Mouse (Mus musculus) kidney, postnatal 0 days (tissue): Measurements from ENCODE around the gene Gsta4. TPM values are rescaled to one million over a fixed set of nuclear protein-coding genes. Genes with fewer than 3 reads are reported as not detected.
A peak's percentile ranks its signal among the peaks of the same experiment; 100 is the strongest.
"Not testable (repeated sequence)": the region's sequence is repeated elsewhere in the genome, so short reads cannot be mapped to it uniquely, and the experiment has no call there.

Experiments used
- ATAC-seq: fragments of 200-750 bp; cut with Nextera tagmentation; replicated peaks from 2 replicates; pipeline ENCODE4 v1.8.0; 2017; ENCODE audit warnings: low read depth, moderate number of reproducible peaks, moderate TSS enrichment, moderate library complexity; ENCODE audit not compliant: low FRiP score
- DNase-seq: peaks from one replicate; pipeline ENCODE4 v3.0.0-alpha.2; 2016; ENCODE audit warnings: low spot score
- H3K27ac ChIP-seq: fragments of 300-500 bp; sonication (generic); 2 replicates; pipeline ENCODE4 v1.5.1; 2014; ENCODE audit warnings: mild to moderate bottlenecking
- H3K27me3 ChIP-seq: fragments of 300-500 bp; sonication (generic); 2 replicates; pipeline ENCODE4 v1.6.1; 2014; ENCODE audit warnings: low read length, mixed read lengths; ENCODE audit not compliant: insufficient read depth
- H3K36me3 ChIP-seq: fragments of 300-500 bp; sonication (generic); 2 replicates; pipeline ENCODE4 v1.6.1; 2014; ENCODE audit warnings: low read length, mixed read lengths; ENCODE audit not compliant: insufficient read depth
- H3K4me1 ChIP-seq: fragments of 300-500 bp; sonication (generic); replicated peaks from 2 replicates; pipeline ENCODE4 v1.6.1; 2014; ENCODE audit warnings: antibody characterized with exemption, low read length, mixed read lengths; ENCODE audit not compliant: insufficient read depth
- H3K4me2 ChIP-seq: fragments of 300-500 bp; sonication (generic); 2 replicates; pipeline ENCODE4 v1.6.1; 2014; ENCODE audit warnings: mild to moderate bottlenecking, low read length, moderate library complexity, mixed read lengths
- H3K4me3 ChIP-seq: fragments of 300-500 bp; sonication (generic); replicated peaks from 2 replicates; pipeline ENCODE4 v1.5.1; 2014; ENCODE audit warnings: low read depth, low read length
- H3K9ac ChIP-seq: fragments of 300-500 bp; sonication (generic); 2 replicates; pipeline ENCODE4 v1.6.1; 2014; ENCODE audit warnings: low read depth, low read length
- H3K9me3 ChIP-seq: fragments of 300-500 bp; sonication (generic); replicated peaks from 2 replicates; pipeline ENCODE4 v1.6.1; 2016; ENCODE audit warnings: low read length, inconsistent platforms, mixed read lengths
- CTCF ChIP-seq: IDR thresholded peaks from 2 replicates; pipeline ENCODE4 v1.5.1; 2016; ENCODE audit warnings: antibody characterized with exemption, low read depth, mild to moderate bottlenecking, moderate library complexity
- WGBS: fragments of 180-500 bp; shearing (Covaris S2); extraction: QIAGEN DNeasy Blood & Tissue Kit; methylation state at CpG from one replicate; pipeline ENCODE4 v1.1.7; 2014; 5-methylcytosine and 5-hydroxymethylcytosine counted together
- polyA plus RNA-seq: library from polyadenylated mRNA; unstranded; fragments of >200 nt; fragmentation: Nextera tagmentation; extraction: Ambion mirVana; gene quantifications from 2 replicates; pipeline ENCODE4 v1.2.1, GENCODE M21; 2015

Gsta4 gene
- polyA plus RNA-seq, 1 experiment from 2014 or later: 194 TPM

- Histone ChIP-seq H3K9me3 (no peaks in the 10 kb centered on the region), H3K4me1 (no peaks in the 10 kb centered on the region), H3K4me3 (no peak overlapping the region), H3K4me2 (no peak overlapping the region), H3K27me3 (no peaks in the 10 kb centered on the region), H3K9ac (no peak overlapping the region), H3K27ac (no peak overlapping the region), H3K36me3 (peaks cover 23% of the 10 kb centered on the region; the same call in 1 of the 2 replicates)
- WGBS: 90% methylated on average over 19 of the region's 19 CpGs
- DNase-seq (no peak), ATAC-seq (no peak)
- no peak for TF ChIP-seq CTCF
These were observed 15.1 kb upstream of the Gsta4 start for GRCm38 (mm10) chr9:78167453-78167969.

DNA sequence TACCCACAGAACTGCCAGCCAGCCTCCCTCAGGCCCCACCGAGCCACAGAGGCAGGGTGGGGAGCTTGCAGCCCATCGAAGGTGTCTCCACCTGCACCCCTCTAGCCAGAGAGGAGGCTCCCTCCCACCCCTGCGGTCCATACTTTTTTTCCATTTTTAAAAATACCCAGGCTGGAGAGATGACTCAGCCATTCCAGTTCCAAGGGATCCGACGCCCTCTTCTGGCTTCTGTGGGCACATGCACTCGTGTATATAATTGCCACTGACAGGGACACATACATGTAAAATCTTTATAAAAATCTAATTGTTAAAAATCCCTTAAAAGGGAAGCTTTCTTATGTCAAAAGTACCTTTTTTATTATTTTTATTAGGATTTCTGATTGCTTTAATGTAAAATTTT, 13.7 kb upstream of the Gsta4 start:
- DNase-seq: peak; percentile 27
- H3K9ac ChIP-seq: no peak overlapping the region
- TF ChIP-seq CTCF: peak; percentile 53
- no peaks in the 10 kb centered on the region for H3K9me3 ChIP-seq
- H3K4me1 ChIP-seq: no peaks in the 10 kb centered on the region
- H3K4me3 ChIP-seq: no peak overlapping the region
- WGBS: 94% methylated on average over 6 of the region's 6 CpGs
- peaks cover 23% of the 10 kb centered on the region; the same call in 1 of the 2 replicates for H3K36me3 ChIP-seq
- H3K27ac ChIP-seq: no peak overlapping the region
- H3K27me3 ChIP-seq: no peaks in the 10 kb centered on the region
- ATAC-seq: no peak
- H3K4me2 ChIP-seq: no peak overlapping the region

DNA sequence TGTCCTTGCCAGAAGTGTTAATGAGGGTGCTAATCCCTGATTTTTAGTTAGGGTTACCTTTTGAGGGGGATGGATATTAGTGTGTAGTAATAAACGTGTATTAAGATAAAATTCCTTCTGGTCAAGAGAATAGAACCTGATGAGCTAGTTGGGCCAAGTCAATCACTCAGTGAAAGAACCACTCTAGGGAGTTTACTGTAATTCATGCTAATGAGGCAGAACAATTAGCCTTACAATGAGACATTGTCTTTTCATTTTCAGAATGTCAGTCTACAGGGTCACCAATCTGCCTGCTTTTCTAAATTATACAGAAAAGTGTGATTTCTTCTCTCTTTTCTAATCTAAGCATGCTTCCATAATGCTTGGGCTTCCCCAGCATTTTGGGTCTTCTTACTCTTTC, 8.6 kb upstream of the Gsta4 start:
- 54% methylated on average over 1 of the region's 1 CpGs for WGBS

GRCm38 (mm10) chr9:78174925-78175276, 7.7 kb upstream of the Gsta4 start:
- H3K36me3 ChIP-seq, H3K9me3 ChIP-seq, H3K9ac ChIP-seq, DNase-seq, H3K4me1 ChIP-seq, H3K4me3 ChIP-seq, H3K27me3 ChIP-seq, ATAC-seq, H3K4me2 ChIP-seq: not testable (repeated sequence)
- 29% methylated on average over 3 of the region's 3 CpGs for WGBS
- peak overlapping the region; percentile 40 for H3K27ac ChIP-seq

More for the DNA sequence above, 8.6 kb upstream of the Gsta4 start:
- no peak for TF ChIP-seq CTCF
- no peaks in the 10 kb centered on the region for H3K36me3 ChIP-seq
- no peaks in the 10 kb centered on the region for H3K9me3 ChIP-seq
- H3K4me3 ChIP-seq: no peak overlapping the region
- H3K4me1 ChIP-seq: no peaks in the 10 kb centered on the region
- no peak overlapping the region for H3K27ac ChIP-seq
- H3K4me2 ChIP-seq: no peak overlapping the region
- DNase-seq: no peak
- ATAC-seq: no peak
- H3K9ac ChIP-seq: no peak overlapping the region
- H3K27me3 ChIP-seq: no peaks in the 10 kb centered on the region

GRCm38 (mm10) chr9:78175277-78176200, 7.0 kb upstream of the Gsta4 start:
- Histone ChIP-seq H3K4me2 (peak overlapping the region; percentile 57), H3K4me1 (no peaks in the 10 kb centered on the region), H3K4me3 (peak overlapping the region; percentile 51), H3K36me3 (no peaks in the 10 kb centered on the region), H3K9me3 (no peaks in the 10 kb centered on the region), H3K9ac (peak overlapping the region; percentile 81), H3K27ac (peak overlapping the region; percentile 99), H3K27me3 (no peaks in the 10 kb centered on the region)
- no peak; the same call in 1 of the 2 replicates for TF ChIP-seq CTCF
- DNase-seq: peak; percentile 99
- ATAC-seq: peak; percentile 98
- whole genome bisulfite sequencing: under 1% methylated on average over 48 of the region's 58 CpGs

DNA sequence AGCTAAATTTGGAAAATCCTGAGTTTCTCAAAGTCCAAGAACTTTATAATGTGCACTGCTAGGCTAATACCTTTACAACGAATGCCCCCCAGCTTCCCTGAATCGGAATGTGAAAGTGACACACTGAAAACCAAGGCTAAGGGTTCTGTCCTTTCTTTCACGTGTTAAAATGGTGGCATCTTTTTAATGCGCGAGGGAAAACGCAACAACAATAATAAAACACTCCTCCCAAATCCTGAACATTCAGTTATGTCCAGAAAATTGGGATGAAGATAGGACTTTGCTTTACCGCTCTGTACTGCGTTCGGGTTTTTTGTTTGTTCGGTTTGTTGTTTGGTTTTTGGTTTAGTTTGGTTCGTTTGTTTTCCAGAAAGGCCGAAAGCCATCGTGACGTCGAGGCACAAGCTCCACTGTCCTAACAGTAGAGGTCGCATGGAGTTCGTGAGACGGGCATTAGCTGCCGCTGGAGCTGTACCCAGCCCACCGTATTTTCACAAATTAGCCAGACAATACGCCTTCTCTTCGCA, 6.3 kb upstream of the Gsta4 start:
- peak overlapping the region; percentile 99 for H3K27ac ChIP-seq
- peak overlapping the region; percentile 51 for H3K4me3 ChIP-seq
- under 1% methylated on average over 22 of the region's 22 CpGs for WGBS
- H3K9ac ChIP-seq: peak overlapping the region; percentile 81
- H3K4me2 ChIP-seq: peak overlapping the region; percentile 57
- peak; percentile 76 for TF ChIP-seq CTCF
- DNase-seq: peak; percentile 94
- no peaks in the 10 kb centered on the region for H3K9me3 ChIP-seq
- no peaks in the 10 kb centered on the region for H3K4me1 ChIP-seq
- no peaks in the 10 kb centered on the region for H3K27me3 ChIP-seq
- H3K36me3 ChIP-seq: no peaks in the 10 kb centered on the region
- ATAC-seq: peak; percentile 68; the same call in 1 of the 2 replicates
